Mouse (Mus musculus): Measurements from ENCODE around the gene Nfib.

- TF ChIP-seq POLR2A (IDR thresholded peaks at IDR 0.05; ENCODE audit: insufficient read depth, low read depth, low read length) = no peak
- no peak for TF ChIP-seq CTCF (IDR thresholded peaks at IDR 0.05)
- TF ChIP-seq EP300 (IDR thresholded peaks at IDR 0.05; ENCODE audit: insufficient read depth, low read depth, low read length) = no peak
Measured at GRCm38 (mm10) chr4:82519935-82520334, 185.6 kb downstream of the Nfib start.

Measured in heart, adult 2 months (tissue).